Mouse (Mus musculus) bone marrow, adult 2 months (tissue): ENCODE results near the gene Cd163l1.

ENCODE experiments used
- CTCF ChIP-seq: fragments of 200-500 bp; IDR thresholded peaks from 2 replicates; pipeline ENCODE4 v1.5.1; 2011; ENCODE audit warnings: low read length, control low read depth; ENCODE audit not compliant: control insufficient read depth, insufficient read depth
- POLR2A ChIP-seq: fragments of 200-500 bp; IDR thresholded peaks from 2 replicates; pipeline ENCODE4 v1.6.1; 2011; ENCODE audit warnings: low read depth, mild to moderate bottlenecking, control low read depth, low read length, borderline replicate concordance; ENCODE audit not compliant: control insufficient read depth

DNA sequence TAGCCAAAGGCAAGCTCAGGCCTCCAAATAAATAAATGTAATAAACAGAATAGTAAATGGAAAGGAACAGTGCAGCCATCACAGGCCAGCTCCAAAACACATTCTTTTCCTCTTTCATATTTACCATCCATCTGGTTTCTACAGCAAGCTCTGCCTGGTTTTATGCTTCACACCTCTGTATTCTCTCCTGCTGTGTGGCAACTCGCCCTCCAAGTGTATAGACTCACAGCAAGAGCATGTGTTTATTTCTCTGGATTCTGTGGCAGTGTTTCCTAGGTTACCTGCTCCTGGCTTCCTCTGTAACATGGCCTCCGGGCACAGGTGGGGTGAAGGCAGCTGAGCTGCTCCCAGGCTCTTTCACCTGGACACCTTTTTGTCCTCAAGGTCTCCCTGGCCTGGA, 25.6 kb upstream of the Cd163l1 start:
- TF ChIP-seq CTCF (no peak), POLR2A (no peak)
